Mouse (Mus musculus): ENCODE measurements around the gene Ica1.

DNA sequence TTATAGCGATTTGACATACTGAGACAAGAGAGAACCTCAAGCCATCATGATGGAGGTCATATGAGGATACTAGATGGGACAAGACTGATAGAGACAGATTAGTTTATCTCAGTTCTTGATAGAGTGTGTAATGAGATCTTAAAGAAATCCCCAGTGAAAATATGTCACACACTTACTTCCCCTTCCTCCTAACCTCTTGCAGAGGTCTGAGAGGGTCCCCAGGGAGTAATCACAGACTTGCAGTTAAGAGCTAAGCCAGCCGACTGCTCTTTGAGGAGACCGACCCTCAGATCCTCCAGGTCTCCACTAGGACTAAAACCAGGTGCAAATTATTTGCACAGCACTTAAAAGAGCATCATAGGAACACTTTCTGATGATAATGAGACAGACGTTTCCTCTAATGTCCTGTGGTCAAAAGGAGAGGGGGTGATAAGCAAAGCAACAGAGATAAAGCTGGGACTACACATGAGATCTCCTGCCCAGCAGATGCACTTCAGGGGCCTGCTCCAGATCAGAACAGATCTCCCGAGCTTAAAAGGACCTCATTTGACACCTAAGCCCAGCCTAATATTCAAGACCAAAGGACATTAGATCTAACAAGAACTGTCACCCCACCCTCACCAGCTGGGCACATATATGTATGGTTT is 146.2 kb downstream of the Ica1 start:
- TF ChIP-seq POLR2A (IDR thresholded peaks at IDR 0.05; ENCODE audit: control insufficient read depth, low read depth, low read length), result no peak
- no peak for TF ChIP-seq CTCF (IDR thresholded peaks at IDR 0.05; ENCODE audit: control insufficient read depth, insufficient read depth, insufficient replicate concordance, low read depth, low read length)
